Mouse (Mus musculus) intestine, embryonic 16.5 days (tissue): ENCODE results near the gene Cuta. TPM values are rescaled to one million over a fixed set of nuclear protein-coding genes. Genes with fewer than 3 reads are reported as not detected.
A peak's percentile ranks its signal among the peaks of the same experiment; 100 is the strongest.

Experiments
- ATAC-seq: fragments of 200-750 bp; cut with Nextera tagmentation; 2 replicates; pipeline ENCODE4 v1.8.0; 2017; ENCODE audit warnings: moderate TSS enrichment, moderate library complexity
- H3K27ac ChIP-seq: fragments of 300-500 bp; sonication (generic); 2 replicates; pipeline ENCODE4 v1.5.1; 2014; ENCODE audit warnings: mild to moderate bottlenecking, low read length
- H3K27me3 ChIP-seq: fragments of 300-500 bp; sonication (generic); replicated peaks from 2 replicates; pipeline ENCODE4 v1.6.1; 2014; ENCODE audit warnings: low read length, control low read depth, mixed read lengths; ENCODE audit not compliant: control insufficient read depth, insufficient read depth
- H3K36me3 ChIP-seq: fragments of 300-500 bp; sonication (generic); 2 replicates; pipeline ENCODE4 v1.6.1; 2014; ENCODE audit warnings: low read length, control low read depth; ENCODE audit not compliant: control insufficient read depth, insufficient read depth
- H3K4me1 ChIP-seq: fragments of 300-500 bp; sonication (generic); 2 replicates; pipeline ENCODE4 v1.6.1; 2014; ENCODE audit warnings: low read length, control low read depth, mixed read lengths; ENCODE audit not compliant: control insufficient read depth, insufficient read depth
- H3K4me2 ChIP-seq: fragments of 300-500 bp; sonication (generic); 2 replicates; pipeline ENCODE4 v1.6.1; 2014; ENCODE audit warnings: low read depth, low read length, control low read depth
- H3K4me3 ChIP-seq: fragments of 300-500 bp; sonication (generic); 2 replicates; pipeline ENCODE4 v1.5.1; 2014; ENCODE audit warnings: mild to moderate bottlenecking, low read length
- H3K9ac ChIP-seq: fragments of 300-500 bp; sonication (generic); 2 replicates; pipeline ENCODE4 v1.6.1; 2014; ENCODE audit warnings: low read depth, low read length
- H3K9me3 ChIP-seq: fragments of 300-500 bp; sonication (generic); 2 replicates; pipeline ENCODE4 v1.6.1; 2016; ENCODE audit warnings: low read length, control low read depth; ENCODE audit not compliant: control insufficient read depth
- WGBS: fragments of 180-500 bp; shearing (Covaris S2); extraction: QIAGEN DNeasy Blood & Tissue Kit; methylation state at CpG from one replicate; pipeline ENCODE4 v1.1.7; 2014; 5-methylcytosine and 5-hydroxymethylcytosine counted together
- polyA plus RNA-seq: library from polyadenylated mRNA; unstranded; fragments of >200 nt; fragmentation: Nextera tagmentation; extraction: Ambion mirVana; gene quantifications from 2 replicates; pipeline ENCODE4 v1.2.1, GENCODE M21; 2015

Cuta gene
- polyA plus RNA-seq, 1 experiment from 2014 or later, result 294 TPM

DNA sequence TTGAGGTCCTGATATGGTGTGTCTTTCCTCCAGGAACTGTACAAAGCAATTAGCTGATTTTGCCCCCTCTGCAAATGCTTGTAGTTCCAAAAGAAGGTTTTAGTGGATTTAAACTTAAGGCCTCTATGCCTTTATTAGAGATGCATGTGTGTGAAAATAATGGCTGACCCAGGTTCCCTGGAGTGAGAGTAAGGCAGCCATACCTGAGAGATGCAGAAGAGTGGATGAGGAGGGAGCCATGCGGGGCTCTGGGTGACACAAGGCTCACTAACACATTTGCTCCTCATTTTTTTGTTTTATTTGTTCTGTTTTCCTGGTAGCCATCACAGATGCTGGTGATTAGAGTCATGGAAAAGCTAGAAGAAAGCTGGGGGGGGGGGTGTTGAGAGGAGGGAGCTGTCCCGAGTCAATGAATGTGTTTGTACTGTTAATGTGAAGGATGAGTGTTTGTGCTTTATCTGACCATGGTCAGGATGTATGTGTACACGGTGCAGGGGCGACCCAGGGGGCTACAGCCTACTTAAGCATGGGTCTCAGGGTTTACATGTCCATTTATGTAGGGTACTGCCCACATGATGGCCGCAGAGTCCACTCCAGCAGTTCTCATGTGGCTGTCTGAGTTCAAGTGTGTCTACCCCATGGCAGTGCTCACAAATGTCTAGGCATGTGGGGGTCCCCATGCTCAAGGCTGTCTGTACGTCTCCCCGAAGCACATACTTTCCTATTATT, 11.4 kb upstream of the Cuta start:
- whole genome bisulfite sequencing, result 31% methylated on average over 7 of the region's 7 CpGs
- H3K27ac ChIP-seq, result peak overlapping the region; percentile 15; the same call in 1 of the 2 replicates
- no peaks in the 10 kb centered on the region; the same call in 1 of the 2 replicates for H3K27me3 ChIP-seq
- H3K36me3 ChIP-seq, result 0 out of 2 replicates have a peak, but pooled peaks cover 3% of the 10 kb centered on the region
- no peaks in the 10 kb centered on the region for H3K9me3 ChIP-seq
- H3K9ac ChIP-seq, result peak overlapping the region; percentile 53
- peak overlapping the region; percentile 55 for H3K4me2 ChIP-seq
- H3K4me1 ChIP-seq, result peaks cover 55% of the 10 kb centered on the region
- H3K4me3 ChIP-seq, result peak overlapping the region; percentile 36
- no peak for ATAC-seq

DNA sequence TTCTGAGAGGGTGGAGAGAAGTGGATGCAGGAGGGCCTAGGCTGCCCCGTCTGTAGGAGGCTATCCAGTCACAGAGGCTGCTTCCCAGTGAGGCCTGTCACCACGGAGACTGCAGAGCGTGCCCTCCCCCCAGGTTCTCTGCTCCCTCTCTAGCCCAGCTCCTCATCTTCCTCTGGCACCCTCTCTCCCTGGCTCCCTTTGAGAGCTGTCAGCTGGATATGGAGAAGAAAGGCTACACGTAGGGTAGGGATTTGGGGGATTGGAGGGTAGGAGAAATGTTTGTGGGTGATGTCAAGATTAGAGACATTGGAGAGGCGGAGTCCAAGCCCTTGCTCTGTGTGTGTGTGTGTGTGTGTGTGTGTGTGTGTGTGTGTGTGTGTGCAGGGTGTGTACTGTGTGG, 10.5 kb upstream of the Cuta start:
- H3K27me3 ChIP-seq, result no peaks in the 10 kb centered on the region; the same call in 1 of the 2 replicates
- H3K9me3 ChIP-seq, result no peaks in the 10 kb centered on the region
- peaks cover 55% of the 10 kb centered on the region for H3K4me1 ChIP-seq
- 43% methylated on average over 5 of the region's 5 CpGs for whole genome bisulfite sequencing
- no peaks in the 10 kb centered on the region for H3K36me3 ChIP-seq
- H3K9ac ChIP-seq, result peak overlapping the region; percentile 40
- H3K4me3 ChIP-seq, result no peak overlapping the region
- peak overlapping the region; percentile 49 for H3K27ac ChIP-seq
- no peak; the same call in 1 of the 2 replicates for ATAC-seq
- no peak overlapping the region; the same call in 1 of the 2 replicates for H3K4me2 ChIP-seq

DNA sequence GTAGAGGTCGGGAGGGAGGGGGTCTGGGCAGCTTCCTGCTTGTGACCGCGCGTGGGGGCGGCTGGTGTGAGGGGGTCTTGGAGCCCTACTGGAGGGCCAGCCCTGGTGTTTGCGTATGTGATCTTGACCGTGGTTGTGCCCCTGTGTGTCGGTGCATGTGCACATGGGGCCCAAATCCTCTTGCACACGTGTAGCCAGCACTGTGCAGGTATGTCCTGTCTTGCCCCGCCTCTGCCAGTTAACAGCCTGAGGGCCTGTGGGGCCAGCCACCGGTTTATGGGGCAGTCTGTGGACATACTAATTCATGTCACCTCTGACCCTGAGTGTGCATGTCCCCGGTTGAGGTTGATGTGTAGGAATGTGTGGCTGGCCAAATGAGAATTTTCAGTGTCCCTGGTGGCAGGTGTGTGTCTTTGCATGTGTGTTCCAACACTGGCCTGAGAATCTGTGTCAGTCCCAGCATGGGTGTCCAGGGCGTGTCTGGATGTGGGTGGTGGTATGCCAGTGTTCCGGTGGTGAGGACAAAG, 9.7 kb upstream of the Cuta start:
- H3K4me2 ChIP-seq, result peak overlapping the region; percentile 100
- H3K4me3 ChIP-seq, result peak overlapping the region; percentile 72
- no peaks in the 10 kb centered on the region for H3K9me3 ChIP-seq
- ATAC-seq, result peak; percentile 57
- H3K27me3 ChIP-seq, result no peaks in the 10 kb centered on the region; the same call in 1 of the 2 replicates
- H3K4me1 ChIP-seq, result peaks cover 55% of the 10 kb centered on the region
- H3K36me3 ChIP-seq, result no peaks in the 10 kb centered on the region
- H3K9ac ChIP-seq, result peak overlapping the region; percentile 81
- peak overlapping the region; percentile 49 for H3K27ac ChIP-seq
- WGBS, result 8% methylated on average over 12 of the region's 14 CpGs

DNA sequence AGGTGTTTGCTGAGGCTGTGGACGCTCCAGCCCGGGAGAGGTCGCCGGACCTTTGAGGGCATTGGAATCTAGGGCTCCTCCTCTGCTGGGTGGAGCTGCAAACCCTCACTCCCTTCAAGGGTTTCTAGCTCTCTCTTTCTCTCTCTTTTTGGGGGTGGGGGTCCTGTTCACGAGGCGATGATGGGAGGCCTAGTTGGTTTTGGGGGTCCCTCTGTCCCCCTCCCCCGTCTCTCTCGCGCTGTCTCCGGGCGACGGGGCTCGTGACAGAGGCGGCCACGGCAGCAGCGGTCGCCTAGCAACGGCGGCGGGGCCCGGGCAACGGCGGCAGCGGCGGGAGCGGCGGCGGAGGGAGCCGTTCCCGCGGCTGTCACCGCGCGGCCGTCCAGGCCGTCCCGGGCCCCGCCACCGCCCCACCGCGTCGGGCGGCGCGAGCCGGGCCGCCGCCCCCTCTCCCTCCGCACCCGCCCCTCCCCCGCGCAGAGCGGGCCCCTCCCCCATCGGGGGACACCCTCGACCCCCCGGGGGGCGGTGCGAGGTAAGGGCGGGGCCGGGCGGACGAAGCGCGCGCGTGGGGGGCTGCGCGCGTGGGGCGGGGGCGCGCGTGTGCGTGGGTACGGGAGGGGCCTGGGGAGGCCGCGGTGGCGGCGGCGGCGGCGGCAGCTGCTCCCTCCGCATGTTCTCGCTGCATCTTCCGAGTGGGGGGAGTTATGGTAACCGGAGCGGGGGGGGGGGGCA, 9.1 kb upstream of the Cuta start:
- WGBS, result 0% methylated on average over 15 of the region's 87 CpGs
- Histone ChIP-seq H3K27ac (peak overlapping the region; percentile 49), H3K9me3 (no peaks in the 10 kb centered on the region), H3K4me2 (peak overlapping the region; percentile 100), H3K36me3 (no peaks in the 10 kb centered on the region), H3K4me1 (peaks cover 49% of the 10 kb centered on the region), H3K9ac (peak overlapping the region; percentile 81), H3K27me3 (no peaks in the 10 kb centered on the region; the same call in 1 of the 2 replicates), H3K4me3 (peak overlapping the region; percentile 72)
- peak; percentile 5; the same call in 1 of the 2 replicates for ATAC-seq

DNA sequence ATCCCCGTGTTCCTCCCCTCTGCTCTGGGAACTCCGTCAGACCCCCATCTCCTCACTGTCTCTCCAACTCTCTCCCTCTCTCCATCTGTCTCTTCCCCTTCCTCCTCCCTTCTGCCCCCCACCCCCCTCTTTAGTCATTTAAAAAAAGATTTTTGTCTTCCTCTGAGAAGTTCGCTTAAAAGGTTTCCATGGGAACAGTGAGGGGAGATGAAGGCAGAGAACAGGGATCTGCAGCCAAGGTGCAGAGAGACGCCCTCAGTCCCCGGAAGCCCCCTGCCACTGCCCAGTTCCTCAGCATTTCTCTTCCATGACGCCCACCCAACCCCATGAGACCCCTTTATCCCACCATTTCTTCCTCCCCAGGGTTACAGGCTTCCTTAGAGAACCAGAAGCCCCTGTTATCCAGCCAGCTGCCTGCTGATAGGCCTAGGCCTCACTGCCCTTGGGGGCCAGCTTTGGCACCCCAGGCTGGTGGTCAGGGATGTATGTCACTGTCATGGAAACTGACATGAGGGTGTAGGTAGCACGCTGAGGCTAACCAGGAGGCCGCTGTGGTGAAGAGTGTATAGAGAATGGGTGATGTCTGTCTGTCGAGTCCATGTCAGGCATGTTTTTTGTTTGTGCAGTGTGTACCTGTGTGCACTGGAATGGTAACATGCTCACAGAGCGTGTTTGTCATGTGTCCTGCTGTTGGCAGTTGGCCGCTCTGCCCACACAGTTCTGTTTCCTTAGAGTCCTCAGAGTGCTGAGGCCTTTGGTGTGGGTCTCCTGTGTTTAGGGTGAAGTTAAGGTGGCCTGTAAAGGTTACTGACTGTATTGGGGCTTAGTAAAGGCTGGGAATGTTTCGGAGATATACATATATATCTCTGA, 8.1 kb upstream of the Cuta start:
- no peak overlapping the region; the same call in 1 of the 2 replicates for H3K9ac ChIP-seq
- peak overlapping the region; percentile 1; the same call in 1 of the 2 replicates for H3K27ac ChIP-seq
- no peaks in the 10 kb centered on the region for H3K9me3 ChIP-seq
- H3K4me1 ChIP-seq, result peaks cover 46% of the 10 kb centered on the region
- ATAC-seq, result no peak
- H3K4me3 ChIP-seq, result no peak overlapping the region
- no peaks in the 10 kb centered on the region for H3K36me3 ChIP-seq
- H3K4me2 ChIP-seq, result no peak overlapping the region
- WGBS, result 63% methylated on average over 12 of the region's 12 CpGs
- no peaks in the 10 kb centered on the region; the same call in 1 of the 2 replicates for H3K27me3 ChIP-seq

DNA sequence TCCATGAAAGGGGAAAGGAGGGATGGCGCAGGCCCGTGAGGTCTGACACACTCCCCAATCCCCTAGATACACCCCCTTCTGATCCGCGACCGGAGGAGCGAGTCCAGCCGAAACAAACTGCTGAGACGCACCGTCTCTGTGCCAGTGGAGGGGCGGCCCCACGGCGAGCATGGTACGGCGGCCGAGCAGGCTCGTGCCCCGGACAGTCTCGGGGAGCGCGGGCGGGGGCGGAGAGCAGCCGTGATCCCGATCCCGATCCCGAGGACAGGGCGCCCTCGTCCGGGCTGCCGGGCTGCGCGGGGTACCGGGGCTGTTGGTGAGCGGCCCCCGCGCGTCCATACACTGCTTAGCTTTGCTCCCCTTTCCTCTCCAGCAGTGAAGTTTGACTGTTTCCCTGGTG, 7.2 kb upstream of the Cuta start:
- Histone ChIP-seq H3K9me3 (no peaks in the 10 kb centered on the region), H3K4me3 (peak overlapping the region; percentile 49), H3K4me2 (peak overlapping the region; percentile 75), H3K27ac (peak overlapping the region; percentile 1; the same call in 1 of the 2 replicates), H3K9ac (peak overlapping the region; percentile 71), H3K4me1 (peaks cover 37% of the 10 kb centered on the region), H3K36me3 (no peaks in the 10 kb centered on the region), H3K27me3 (no peaks in the 10 kb centered on the region)
- ATAC-seq, result peak; percentile 43
- WGBS, result 3% methylated on average over 37 of the region's 37 CpGs

DNA sequence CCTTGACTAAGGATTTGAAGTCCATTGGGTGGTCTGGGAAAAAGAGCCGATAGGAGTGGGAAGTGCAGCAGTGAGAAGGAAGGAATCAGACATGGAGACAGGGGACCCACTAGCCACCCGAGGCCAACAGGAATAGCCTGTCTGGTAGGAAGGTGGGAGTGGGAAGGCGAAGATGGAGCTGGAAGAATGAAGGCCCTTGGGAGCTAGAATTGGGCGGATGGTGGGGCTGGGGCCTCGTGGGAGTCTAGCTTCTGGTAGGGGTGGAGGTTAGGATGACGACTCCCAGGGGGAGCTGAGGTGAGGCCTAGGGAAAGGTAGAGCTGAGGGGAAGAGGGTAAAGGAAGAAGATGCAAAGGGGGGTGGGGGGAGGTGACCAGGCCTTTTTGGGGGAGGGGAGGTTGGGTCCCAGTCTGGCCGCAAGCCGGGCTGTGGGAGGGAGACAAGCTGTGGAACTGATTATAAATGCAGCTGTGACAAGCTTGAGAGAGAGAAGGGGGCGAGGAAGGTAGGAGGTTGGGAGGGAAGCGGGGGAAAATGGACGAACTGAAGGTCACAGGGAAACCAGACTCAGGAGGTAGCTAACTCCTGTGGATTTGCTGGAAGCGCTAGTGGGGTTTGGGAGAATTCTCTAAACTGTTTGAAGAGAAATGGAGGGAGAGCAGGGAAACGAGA, 6.6 kb upstream of the Cuta start:
- WGBS, result 39% methylated on average over 13 of the region's 13 CpGs
- Histone ChIP-seq H3K4me3 (peak overlapping the region; percentile 49), H3K4me1 (peaks cover 32% of the 10 kb centered on the region)

DNA sequence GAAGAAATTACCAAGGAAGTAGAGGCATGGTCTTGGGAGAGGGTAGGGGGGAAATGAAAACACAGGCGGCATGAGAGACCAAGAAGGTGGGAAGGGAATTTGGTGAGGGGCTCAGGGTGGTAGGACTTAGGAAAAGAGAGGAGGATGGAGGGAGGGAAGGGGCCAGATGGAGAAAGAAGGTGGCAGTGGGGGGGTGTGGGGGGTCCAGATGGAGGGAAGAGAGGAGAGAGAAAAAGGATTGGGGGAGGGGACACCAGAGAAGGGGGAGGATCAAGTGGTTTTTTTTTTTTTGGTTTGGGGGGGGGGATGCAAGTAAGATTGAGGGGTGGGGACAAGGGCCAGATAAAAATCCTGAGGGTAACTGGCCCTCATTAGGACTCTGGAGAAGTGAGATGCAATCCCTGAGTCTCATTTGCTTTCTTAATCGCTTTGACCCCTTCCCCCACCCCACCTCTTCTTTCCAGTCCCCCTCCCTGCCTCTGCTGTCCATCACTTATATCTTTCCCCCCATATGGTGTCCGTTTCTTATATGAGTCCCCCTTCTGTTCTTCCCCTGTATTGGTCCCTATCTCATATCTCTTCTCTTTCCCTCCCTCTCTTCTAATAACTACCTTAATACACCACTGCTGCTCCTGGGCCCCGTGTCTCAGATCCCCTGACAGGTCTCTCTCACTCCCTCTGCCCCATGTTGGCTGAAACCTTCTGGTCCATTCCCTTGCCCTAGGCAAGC, 2.6 kb upstream of the Cuta start:
- 32% methylated on average over 4 of the region's 4 CpGs for WGBS
- H3K4me1 ChIP-seq, result peaks cover 29% of the 10 kb centered on the region
- peak overlapping the region; percentile 51; the same call in 1 of the 2 replicates for H3K27ac ChIP-seq

More for the DNA sequence above, 6.6 kb upstream of the Cuta start:
- Histone ChIP-seq H3K27ac (no peak overlapping the region), H3K9ac (peak overlapping the region; percentile 71), H3K36me3 (no peaks in the 10 kb centered on the region), H3K27me3 (no peaks in the 10 kb centered on the region), H3K4me2 (peak overlapping the region; percentile 75), H3K9me3 (no peaks in the 10 kb centered on the region)
- ATAC-seq, result no peak

More for the DNA sequence above, 2.6 kb upstream of the Cuta start:
- peak overlapping the region; percentile 53 for H3K4me2 ChIP-seq
- no peak for ATAC-seq
- H3K36me3 ChIP-seq, result no peaks in the 10 kb centered on the region
- H3K9ac ChIP-seq, result peak overlapping the region; percentile 68
- peak overlapping the region; percentile 45 for H3K4me3 ChIP-seq
- no peaks in the 10 kb centered on the region for H3K9me3 ChIP-seq
- no peaks in the 10 kb centered on the region for H3K27me3 ChIP-seq
